Mouse (Mus musculus) stomach, postnatal 0 days (tissue): Measurements from ENCODE around the gene A4gnt.

Source experiments
- CTCF ChIP-seq: IDR thresholded peaks from 2 replicates; pipeline ENCODE4 v1.5.1; 2016; ENCODE audit warnings: antibody characterized with exemption, low read depth, mild to moderate bottlenecking, moderate library complexity
- EP300 ChIP-seq: optimal IDR thresholded peaks from 2 replicates; pipeline ENCODE3; 2016; ENCODE audit warnings: antibody characterized with exemption

- TF ChIP-seq EP300 (no peak), CTCF (no peak)
Observed at GRCm38 (mm10) chr9:99630071-99630470, 17.8 kb downstream of the A4gnt start.
